Mouse (Mus musculus): ENCODE results near the gene Lingo3. TPM values are rescaled to one million over a fixed set of nuclear protein-coding genes. Genes with fewer than 3 reads are reported as not detected.

The Lingo3 gene
- total and polyA plus RNA-seq, 3 experiments = not detected

GRCm38 (mm10) chr10:80880131-80880641, 36.3 kb upstream of the Lingo3 start (continued):
- no peak for TF ChIP-seq EP300 (IDR thresholded peaks at IDR 0.05; ENCODE audit: low read depth in 1 of 2, low read length in 2 of 2)
- no peak for TF ChIP-seq HCFC1 (IDR thresholded peaks at IDR 0.05; ENCODE audit: low read depth, low read length)
- no peak for TF ChIP-seq RCOR1 (IDR thresholded peaks at IDR 0.05; ENCODE audit: low read depth, low read length)
- TF ChIP-seq KAT2A (conservative IDR thresholded peaks at IDR 0.05; ENCODE audit: low read depth, low read length) = no peak
- TF ChIP-seq MAZ (IDR thresholded peaks at IDR 0.05; ENCODE audit: low read depth, low read length) = no peak
- TF ChIP-seq TAL1 (IDR thresholded peaks at IDR 0.05; ENCODE audit: low read length) = peak; percentile 27; the same call in 1 of the 2 replicates
- TF ChIP-seq CHD1 (IDR thresholded peaks at IDR 0.05; ENCODE audit: low read depth, low read length) = no peak
- peak; percentile 90 for TF ChIP-seq RAD21 (IDR thresholded peaks at IDR 0.05; ENCODE audit: low read depth, low read length)
- TF ChIP-seq MEF2A (IDR thresholded peaks at IDR 0.05; ENCODE audit: extremely low read depth, insufficient replicate concordance, low read depth, low read length, poor library complexity, severe bottlenecking) = no peak

GRCm38 (mm10) chr10:80876594-80876993, 32.8 kb upstream of the Lingo3 start:
- no peak overlapping the region for H3K9ac ChIP-seq (ENCODE audit: control insufficient read depth, low read depth, low read length, poor library complexity, severe bottlenecking)
- H3K27me3 ChIP-seq (ENCODE audit: control insufficient read depth in 1 of 2, insufficient read depth in 2 of 2, low read length in 2 of 2) = no peaks in the 10 kb centered on the region
- peaks cover 2 to 11% of the 10 kb centered on the region in 2 experiments; a peak in 3 of 4 replicates for H3K4me1 ChIP-seq (ENCODE audit: control insufficient read depth in 1 of 2, insufficient read depth in 2 of 2, low read length in 2 of 2)
- no peak overlapping the region for H3K27ac ChIP-seq (ENCODE audit: control insufficient read depth, low read depth, low read length)
- H3K79me2 ChIP-seq (ENCODE audit: control insufficient read depth, insufficient read depth, low read length, poor library complexity) = no peaks in the 10 kb centered on the region
- TF ChIP-seq MAFK (IDR thresholded peaks at IDR 0.05; ENCODE audit: borderline replicate concordance, low read depth, low read length) = no peak
- H3K9me3 ChIP-seq (replicated peaks; ENCODE audit: insufficient read depth, low read length) = no peaks in the 10 kb centered on the region
- H3K36me3 ChIP-seq (ENCODE audit: control insufficient read depth in 1 of 2, insufficient read depth in 2 of 2, low read length in 2 of 2) = no peaks in the 10 kb centered on the region
- DNase-seq (ENCODE audit: low read depth, low spot score) = no peak
- no peak overlapping the region for H3K4me3 ChIP-seq (ENCODE audit: control insufficient read depth in 1 of 2, insufficient read depth in 1 of 2, low read depth in 2 of 2, low read length in 2 of 2)

- no peak overlapping the region for H3K9ac ChIP-seq (ENCODE audit: control insufficient read depth, low read depth, low read length, poor library complexity, severe bottlenecking)
- no peaks in the 10 kb centered on the region for H3K36me3 ChIP-seq (ENCODE audit: control insufficient read depth in 1 of 2, insufficient read depth in 2 of 2, low read length in 2 of 2)
- H3K4me1 ChIP-seq (ENCODE audit: control insufficient read depth in 1 of 2, insufficient read depth in 2 of 2, low read length in 2 of 2) = peaks cover 2 to 11% of the 10 kb centered on the region in 2 experiments; a peak in 3 of 4 replicates
- H3K27ac ChIP-seq (ENCODE audit: control insufficient read depth, low read depth, low read length) = no peak overlapping the region
- no peaks in the 10 kb centered on the region for H3K79me2 ChIP-seq (ENCODE audit: control insufficient read depth, insufficient read depth, low read length, poor library complexity)
- no peak overlapping the region for H3K4me3 ChIP-seq (ENCODE audit: control insufficient read depth in 1 of 2, insufficient read depth in 1 of 2, low read depth in 2 of 2, low read length in 2 of 2)
- H3K27me3 ChIP-seq (ENCODE audit: control insufficient read depth in 1 of 2, insufficient read depth in 2 of 2, low read length in 2 of 2) = no peaks in the 10 kb centered on the region
- no peaks in the 10 kb centered on the region for H3K9me3 ChIP-seq (replicated peaks; ENCODE audit: insufficient read depth, low read length)
- peak; percentile 82 for DNase-seq (ENCODE audit: low read depth, low spot score)
- TF ChIP-seq GABPA (IDR thresholded peaks at IDR 0.05; ENCODE audit: low read depth, low read length) (no peak), KAT2A (conservative IDR thresholded peaks at IDR 0.05; ENCODE audit: low read depth, low read length) (no peak), USF2 (IDR thresholded peaks at IDR 0.05; ENCODE audit: borderline replicate concordance in 1 of 2, insufficient read depth in 1 of 2, low read depth in 1 of 2, low read length in 2 of 2) (no peak), ZNF384 (IDR thresholded peaks at IDR 0.05; ENCODE audit: low read depth, low read length) (no peak), RCOR1 (IDR thresholded peaks at IDR 0.05; ENCODE audit: low read depth, low read length) (no peak), EP300 (IDR thresholded peaks at IDR 0.05; ENCODE audit: low read depth in 1 of 2, low read length in 2 of 2) (no peak), ZC3H11A (IDR thresholded peaks at IDR 0.05; ENCODE audit: low read depth, low read length) (peak; percentile 86), CHD2 (IDR thresholded peaks at IDR 0.05; ENCODE audit: low read length) (no peak), HCFC1 (IDR thresholded peaks at IDR 0.05; ENCODE audit: low read depth, low read length) (0 out of 2 replicates have a peak, but pooled peaks have one; percentile 30), CHD1 (IDR thresholded peaks at IDR 0.05; ENCODE audit: low read depth, low read length) (no peak), MEF2A (IDR thresholded peaks at IDR 0.05; ENCODE audit: extremely low read depth, insufficient replicate concordance, low read depth, low read length, poor library complexity, severe bottlenecking) (no peak), MAZ (IDR thresholded peaks at IDR 0.05; ENCODE audit: low read depth, low read length) (no peak), BHLHE40 (IDR thresholded peaks at IDR 0.05; ENCODE audit: borderline replicate concordance, low read depth, low read length) (no peak), MAFK (IDR thresholded peaks at IDR 0.05; ENCODE audit: borderline replicate concordance, low read depth, low read length) (no peak), SMC3 (IDR thresholded peaks at IDR 0.05; ENCODE audit: low read depth, low read length) (peak; percentile 93), CTCF (IDR thresholded peaks at IDR 0.05 in 2 of 3, conservative IDR thresholded peaks at IDR 0.05 in 1 of 3; ENCODE audit: control insufficient read depth in 1 of 3, insufficient read depth in 1 of 3, low read depth in 2 of 3, low read length in 3 of 3, poor library complexity in 1 of 3, severe bottlenecking in 1 of 3) (peak; percentile 82 to 93 (median 83)), GATA1 (IDR thresholded peaks at IDR 0.05; ENCODE audit: low read depth, low read length) (no peak), E2F4 (IDR thresholded peaks at IDR 0.05; ENCODE audit: borderline replicate concordance, low read depth, low read length) (no peak), NELFE (IDR thresholded peaks at IDR 0.05; ENCODE audit: low read depth, low read length) (no peak), MYB (IDR thresholded peaks at IDR 0.05; ENCODE audit: low read depth, low read length) (no peak), POLR2AphosphoS5 (IDR thresholded peaks at IDR 0.05; ENCODE audit: borderline replicate concordance, low read depth, low read length) (no peak), RAD21 (IDR thresholded peaks at IDR 0.05; ENCODE audit: low read depth, low read length) (peak; percentile 76), UBTF (IDR thresholded peaks at IDR 0.05; ENCODE audit: borderline replicate concordance, insufficient read depth, low read depth, low read length) (no peak), SIN3A (IDR thresholded peaks at IDR 0.05; ENCODE audit: low read length) (peak; percentile 52), MXI1 (IDR thresholded peaks at IDR 0.05; ENCODE audit: low read depth, low read length) (no peak)
Measured at GRCm38 (mm10) chr10:80876028-80876427, 32.2 kb upstream of the Lingo3 start.

Data from MEL (cell line).